Mouse (Mus musculus): ENCODE results near the gene Ammecr1. TPM values are rescaled to one million over a fixed set of nuclear protein-coding genes. Genes with fewer than 3 reads are reported as not detected.

Ammecr1 gene
- total and polyA plus RNA-seq, 3 experiments, result 3.1 to 7.1 (median 5.4) TPM

DNA sequence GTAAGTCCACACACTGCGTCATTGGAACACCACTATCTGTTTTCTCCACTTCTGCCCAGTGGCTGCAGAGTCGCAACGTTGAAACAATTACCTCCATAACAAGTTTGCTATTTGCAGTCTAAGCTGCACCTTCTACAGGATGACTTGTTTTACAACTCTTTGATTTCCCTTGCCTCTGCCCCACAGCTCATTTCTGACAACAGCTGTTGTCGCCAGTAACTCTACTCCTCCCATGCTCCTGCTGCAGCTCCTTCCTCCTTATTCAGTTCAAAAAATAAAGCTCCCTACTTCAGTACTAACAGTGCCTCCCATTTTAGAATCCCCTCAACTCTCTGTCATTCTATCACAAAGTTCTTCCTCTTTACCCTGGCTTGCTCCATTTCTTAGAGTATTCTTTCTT, 12.7 kb upstream of the Ammecr1 start:
- Histone ChIP-seq H3K27me3 (replicated peaks) (no peaks in the 10 kb centered on the region), H3K4me1 (ENCODE audit: control insufficient read depth in 1 of 2, insufficient read depth in 2 of 2) (peaks cover 3 to 7% of the 10 kb centered on the region in 2 experiments; a peak in 3 of 4 replicates), H3K9ac (ENCODE audit: insufficient read depth, low read depth) (no peak overlapping the region), H3K4me3 (replicated peaks in 1 of 3; ENCODE audit: low read depth in 2 of 3, low read length in 2 of 3, poor library complexity in 1 of 3) (no peak overlapping the region), H3K79me2 (replicated peaks; ENCODE audit: control insufficient read depth, extremely low read depth, insufficient read depth, poor library complexity, severe bottlenecking) (no peaks in the 10 kb centered on the region), H3K4me2 (ENCODE audit: insufficient read depth, low read depth, poor library complexity, severe bottlenecking) (no peak overlapping the region), H3K36me3 (replicated peaks in 1 of 2; ENCODE audit: control insufficient read depth in 1 of 2, insufficient read depth in 1 of 2, low read length in 1 of 2) (no peaks in the 10 kb centered on the region), H3K27ac (ENCODE audit: insufficient read depth, low read depth) (no peak overlapping the region), H3K9me3 (replicated peaks; ENCODE audit: low read length) (no peaks in the 10 kb centered on the region)
- DNase-seq (ENCODE audit: extremely low read depth), result no peak
- in situ Hi-C loops (cut with MboI; ENCODE audit: low pct_ligation_motif_present, low pct_unique_long_range_greater_than_20kb, low sequenced_read_pairs), result no loop called here
- TF ChIP-seq JUND (conservative IDR thresholded peaks at IDR 0.05; ENCODE audit: low read depth, low read length) (no peak), ETS1 (conservative IDR thresholded peaks at IDR 0.05; ENCODE audit: low read depth, low read length) (no peak)
- dilution Hi-C loops (cut with MboI; ENCODE audit: extremely low pct_ligation_motif_present, extremely low pct_unique_long_range_greater_than_20kb, low sequenced_read_pairs), result no loop called here

DNA sequence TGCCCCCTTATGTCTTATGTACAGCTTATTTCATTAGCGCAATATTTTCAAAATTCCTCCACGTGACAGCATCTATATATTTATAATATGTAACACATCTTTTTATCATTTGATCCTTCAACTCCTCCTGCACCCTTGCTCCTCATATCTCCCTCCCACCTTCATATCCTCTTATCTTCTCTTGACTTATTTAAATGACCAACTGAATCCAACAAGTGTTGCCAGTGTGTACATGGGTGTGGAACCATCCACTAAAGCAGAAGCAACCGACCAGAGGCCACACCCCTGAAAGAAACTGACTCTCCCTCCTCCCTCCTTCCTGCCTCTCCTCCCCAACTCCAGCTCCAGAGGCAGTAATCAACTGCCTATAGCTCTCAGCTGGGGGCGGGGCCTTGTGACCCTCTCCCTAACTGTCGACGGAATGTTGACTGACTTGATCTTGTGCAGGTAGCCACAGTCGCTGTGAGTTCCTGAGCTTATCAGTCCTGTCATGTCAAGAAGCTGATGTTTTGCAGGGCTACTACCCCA, 6.0 kb upstream of the Ammecr1 start:
- dilution Hi-C loops (cut with MboI; ENCODE audit: extremely low pct_ligation_motif_present, extremely low pct_unique_long_range_greater_than_20kb, low sequenced_read_pairs), result no loop called here
- no peak for DNase-seq (ENCODE audit: extremely low read depth)
- TF ChIP-seq POLR2AphosphoS2 (IDR thresholded peaks at IDR 0.05; ENCODE audit: low read depth, low read length), result no peak
- TF ChIP-seq RAD21 (IDR thresholded peaks at IDR 0.05; ENCODE audit: low read depth, low read length), result no peak
- no peak for TF ChIP-seq POLR2A (IDR thresholded peaks at IDR 0.05; ENCODE audit: low read depth, low read length)
- TF ChIP-seq ETS1 (conservative IDR thresholded peaks at IDR 0.05; ENCODE audit: low read depth, low read length), result no peak
- no peak for TF ChIP-seq ELF1 (IDR thresholded peaks at IDR 0.05; ENCODE audit: low read depth, low read length)
- Histone ChIP-seq H3K9me3 (replicated peaks; ENCODE audit: low read length) (no peaks in the 10 kb centered on the region), H3K9ac (ENCODE audit: insufficient read depth, low read depth) (no peak overlapping the region), H3K36me3 (replicated peaks in 1 of 2; ENCODE audit: control insufficient read depth in 1 of 2, insufficient read depth in 1 of 2, low read length in 1 of 2) (no peaks in the 10 kb centered on the region), H3K4me1 (ENCODE audit: control insufficient read depth in 1 of 2, insufficient read depth in 2 of 2) (no peaks in the 10 kb centered on the region), H3K79me2 (replicated peaks; ENCODE audit: control insufficient read depth, extremely low read depth, insufficient read depth, poor library complexity, severe bottlenecking) (no peaks in the 10 kb centered on the region), H3K27me3 (replicated peaks) (no peaks in the 10 kb centered on the region), H3K4me3 (replicated peaks in 1 of 3; ENCODE audit: low read depth in 2 of 3, low read length in 2 of 3, poor library complexity in 1 of 3) (no peak overlapping the region), H3K4me2 (ENCODE audit: insufficient read depth, low read depth, poor library complexity, severe bottlenecking) (no peak overlapping the region; the same call in 1 of the 2 replicates), H3K27ac (ENCODE audit: insufficient read depth, low read depth) (no peak overlapping the region)
- in situ Hi-C loops (cut with MboI; ENCODE audit: low pct_ligation_motif_present, low pct_unique_long_range_greater_than_20kb, low sequenced_read_pairs), result no loop called here

DNA sequence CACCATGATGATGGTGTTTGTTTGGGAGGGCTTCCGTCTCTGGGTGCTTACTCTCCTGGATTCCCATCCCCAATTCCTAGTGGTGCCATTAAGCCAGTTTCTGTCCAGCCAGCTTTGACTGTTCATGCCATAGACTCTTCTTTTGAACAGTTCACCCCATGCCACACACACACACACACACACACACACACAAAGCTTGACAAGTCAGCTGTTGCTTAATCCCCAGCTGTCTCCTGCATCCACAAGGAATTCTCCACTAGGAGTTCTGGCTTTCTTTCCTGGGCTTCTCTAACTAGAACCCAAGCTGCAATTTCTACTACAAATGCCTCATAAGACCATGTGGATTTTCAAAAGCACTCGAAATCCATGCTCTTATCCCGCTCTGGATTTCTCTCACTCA, 5.2 kb upstream of the Ammecr1 start:
- Histone ChIP-seq H3K9ac (ENCODE audit: insufficient read depth, low read depth) (no peak overlapping the region), H3K79me2 (replicated peaks; ENCODE audit: control insufficient read depth, extremely low read depth, insufficient read depth, poor library complexity, severe bottlenecking) (no peaks in the 10 kb centered on the region), H3K27ac (ENCODE audit: insufficient read depth, low read depth) (no peak overlapping the region), H3K4me2 (ENCODE audit: insufficient read depth, low read depth, poor library complexity, severe bottlenecking) (no peak overlapping the region), H3K36me3 (replicated peaks in 1 of 2; ENCODE audit: control insufficient read depth in 1 of 2, insufficient read depth in 1 of 2, low read length in 1 of 2) (no peaks in the 10 kb centered on the region), H3K4me1 (ENCODE audit: control insufficient read depth in 1 of 2, insufficient read depth in 2 of 2) (no peaks in the 10 kb centered on the region), H3K4me3 (replicated peaks in 1 of 3; ENCODE audit: low read depth in 2 of 3, low read length in 2 of 3, poor library complexity in 1 of 3) (no peak overlapping the region), H3K9me3 (replicated peaks; ENCODE audit: low read length) (no peaks in the 10 kb centered on the region), H3K27me3 (replicated peaks) (no peaks in the 10 kb centered on the region)
- in situ Hi-C loops (cut with MboI; ENCODE audit: low pct_ligation_motif_present, low pct_unique_long_range_greater_than_20kb, low sequenced_read_pairs), result no loop called here
- dilution Hi-C loops (cut with MboI; ENCODE audit: extremely low pct_ligation_motif_present, extremely low pct_unique_long_range_greater_than_20kb, low sequenced_read_pairs), result no loop called here
- no peak for DNase-seq (ENCODE audit: extremely low read depth)
- TF ChIP-seq TBP (conservative IDR thresholded peaks at IDR 0.05; ENCODE audit: low read depth, low read length) (no peak), POLR2A (IDR thresholded peaks at IDR 0.05; ENCODE audit: low read depth, low read length) (no peak), GABPA (IDR thresholded peaks at IDR 0.05; ENCODE audit: insufficient replicate concordance, low read depth, low read length) (no peak), ZC3H11A (IDR thresholded peaks at IDR 0.05; ENCODE audit: low read depth, low read length) (no peak), UBTF (IDR thresholded peaks at IDR 0.05; ENCODE audit: low read depth, low read length) (no peak), ZKSCAN1 (IDR thresholded peaks at IDR 0.05; ENCODE audit: borderline replicate concordance, low read depth, low read length) (no peak), CHD1 (IDR thresholded peaks at IDR 0.05; ENCODE audit: low read depth, low read length) (no peak), ETS1 (conservative IDR thresholded peaks at IDR 0.05; ENCODE audit: low read depth, low read length) (no peak), KAT2A (IDR thresholded peaks at IDR 0.05; ENCODE audit: insufficient replicate concordance, low read length) (no peak), IRF4 (IDR thresholded peaks at IDR 0.05; ENCODE audit: low read depth, low read length) (no peak), EP300 (IDR thresholded peaks at IDR 0.05; ENCODE audit: low read length) (no peak), USF2 (conservative IDR thresholded peaks at IDR 0.05; ENCODE audit: low read depth, low read length) (no peak), SMC3 (IDR thresholded peaks at IDR 0.05; ENCODE audit: low read depth, low read length) (no peak), ZMIZ1 (IDR thresholded peaks at IDR 0.05; ENCODE audit: low read depth, low read length) (no peak), HCFC1 (IDR thresholded peaks at IDR 0.05; ENCODE audit: low read depth, low read length) (no peak)

Measured in CH12.LX (cell line).